Mouse (Mus musculus) heart, embryonic 11.5 days (tissue): ENCODE data around the gene B4galnt4. TPM values are rescaled to one million over a fixed set of nuclear protein-coding genes. Genes with fewer than 3 reads are reported as not detected.
"Not testable (repeated sequence)": the region's sequence is repeated elsewhere in the genome, so short reads cannot be mapped to it uniquely, and the experiment has no call there.

Experiments
- ATAC-seq: fragments of 200-750 bp; cut with Nextera tagmentation; replicated peaks from 2 replicates; pipeline ENCODE4 v1.8.0; 2017; ENCODE audit warnings: moderate library complexity; ENCODE audit not compliant: insufficient number of reproducible peaks, low FRiP score, low TSS enrichment
- H3K27ac ChIP-seq: fragments of 300-500 bp; sonication (generic); 2 replicates; pipeline ENCODE4 v1.5.1; 2014; ENCODE audit warnings: mild to moderate bottlenecking, low read depth, low read length
- H3K27me3 ChIP-seq: fragments of 300-500 bp; sonication (generic); 2 replicates; pipeline ENCODE4 v1.6.1; 2014; ENCODE audit warnings: mild to moderate bottlenecking, low read length, mixed read lengths; ENCODE audit not compliant: control insufficient read depth, insufficient read depth
- H3K36me3 ChIP-seq: fragments of 300-500 bp; sonication (generic); 2 replicates; pipeline ENCODE4 v1.6.1; 2014; ENCODE audit warnings: mild to moderate bottlenecking, low read length, moderate library complexity, mixed read lengths; ENCODE audit not compliant: control insufficient read depth, insufficient read depth
- H3K4me1 ChIP-seq: fragments of 300-500 bp; sonication (generic); 2 replicates; pipeline ENCODE4 v1.6.1; 2014; ENCODE audit warnings: low read length; ENCODE audit not compliant: control insufficient read depth, insufficient read depth
- H3K4me2 ChIP-seq: fragments of 300-500 bp; sonication (generic); 2 replicates; pipeline ENCODE4 v1.6.1; 2014; ENCODE audit warnings: mild to moderate bottlenecking, moderate library complexity
- H3K4me3 ChIP-seq: fragments of 300-500 bp; sonication (generic); 2 replicates; pipeline ENCODE4 v1.5.1; 2014; ENCODE audit warnings: low read depth, low read length
- H3K9ac ChIP-seq: fragments of 300-500 bp; sonication (generic); 2 replicates; pipeline ENCODE4 v1.6.1; 2014; ENCODE audit warnings: mild to moderate bottlenecking, low read depth, low read length, moderate library complexity
- H3K9me3 ChIP-seq: fragments of 300-500 bp; sonication (generic); replicated peaks from 2 replicates; pipeline ENCODE4 v1.6.1; 2016; ENCODE audit warnings: low read length; ENCODE audit not compliant: control insufficient read depth
- WGBS: fragments of 180-500 bp; shearing (Covaris S2); extraction: QIAGEN DNeasy Blood & Tissue Kit; methylation state at CpG from one replicate; pipeline ENCODE4 v1.1.7; 2014; ENCODE audit not compliant: insufficient replicate concordance; 5-methylcytosine and 5-hydroxymethylcytosine counted together
- polyA plus RNA-seq: library from polyadenylated mRNA; unstranded; fragments of >200 nt; fragmentation: Nextera tagmentation; extraction: Ambion mirVana; gene quantifications from 2 replicates; pipeline ENCODE4 v1.2.1, GENCODE M21; 2014

The B4galnt4 gene
- 1.4 and 2.6 TPM in 2 replicates for polyA plus RNA-seq

DNA sequence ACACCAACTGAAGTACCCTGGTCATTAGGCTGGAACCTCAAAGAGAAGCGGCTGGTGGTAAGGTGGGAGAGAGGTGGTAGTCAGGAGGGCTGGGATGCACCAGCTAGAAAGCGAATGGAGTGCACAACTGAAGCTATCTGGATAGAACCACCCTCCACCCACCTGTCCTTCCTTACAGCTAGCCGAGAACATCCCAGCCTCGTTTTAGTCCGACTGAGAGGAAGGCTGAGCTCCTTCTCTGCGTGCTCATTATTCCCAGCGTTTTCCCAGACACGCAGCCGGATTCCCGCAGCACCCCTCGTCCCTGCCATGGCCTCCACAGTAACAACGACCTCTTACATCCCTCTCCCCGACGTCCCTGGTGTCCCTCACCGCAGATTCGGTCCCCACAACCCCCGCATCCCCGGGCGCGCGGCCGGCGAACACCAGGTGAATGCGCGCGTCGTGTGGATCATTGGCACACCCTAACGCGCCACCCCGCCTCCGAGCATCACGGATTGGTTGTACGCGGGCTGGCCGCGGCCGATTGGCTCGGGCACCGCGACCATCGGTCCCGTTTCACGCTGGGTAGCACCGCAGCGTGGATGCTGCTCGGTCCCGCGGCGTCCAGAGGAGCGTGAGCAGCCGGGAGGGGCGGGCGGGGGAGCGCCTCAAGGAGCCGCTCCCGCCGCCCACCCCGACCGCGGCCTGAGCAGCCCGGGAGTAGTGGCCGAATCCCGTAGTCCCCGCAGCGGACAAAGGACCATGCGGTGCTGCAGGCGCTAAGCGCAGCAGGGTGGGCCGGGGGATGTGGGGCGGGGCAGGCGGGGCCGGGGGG is at the start of gene B4galnt4:
Gene B4galnt4 (plus strand): TSS at position 679 of the 817 bp plus-strand sequence.
- Histone ChIP-seq H3K4me3 (peak within 1 kb of the TSS; percentile 63), H3K27me3 (peaks cover 57% of the 10 kb centered on the region), H3K4me1 (0 out of 2 replicates have a peak, but pooled peaks cover 4% of the 10 kb centered on the region), H3K9me3 (no peaks in the 10 kb centered on the region), H3K9ac (peak within 1 kb of the TSS; percentile 66), H3K4me2 (peak within 1 kb of the TSS; percentile 92), H3K36me3 (no peaks in the 10 kb centered on the region), H3K27ac (no peak within 1 kb of the TSS)
- ATAC-seq, result peak; percentile 77
- WGBS, result under 1% methylated on average over 68 of the region's 72 CpGs

DNA sequence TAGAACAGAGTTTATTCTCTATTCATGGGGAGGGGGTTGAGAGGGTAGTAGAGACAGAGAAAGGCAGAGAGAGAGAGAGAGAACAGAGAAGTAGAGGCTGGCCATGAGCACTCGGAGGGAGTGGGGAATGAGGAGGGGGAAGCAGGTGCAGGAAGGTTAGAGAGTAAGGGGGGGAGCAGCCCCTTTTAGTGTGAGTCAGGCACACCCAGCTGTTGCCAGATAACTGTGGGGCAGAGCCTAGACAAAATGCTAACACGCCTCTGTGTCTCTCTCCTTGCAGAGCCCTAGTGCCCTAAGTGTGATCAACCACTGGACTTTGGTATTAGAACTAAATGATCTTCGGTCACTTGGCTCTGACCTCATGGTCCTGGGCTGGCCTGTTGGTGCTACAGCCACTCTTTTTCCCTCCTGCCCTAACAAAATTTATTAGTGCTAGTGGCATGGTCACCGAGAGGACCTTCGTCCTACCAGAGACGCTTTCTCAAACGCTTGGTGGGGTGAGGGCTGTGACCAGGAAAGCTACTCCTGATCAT is 49.6 kb upstream of the B4galnt4 start:
- no peak overlapping the region for H3K4me2 ChIP-seq
- no peaks in the 10 kb centered on the region for H3K36me3 ChIP-seq
- H3K27ac ChIP-seq, result no peak overlapping the region
- whole genome bisulfite sequencing, result 84% methylated on average over 7 of the region's 7 CpGs
- H3K4me3 ChIP-seq, result no peak overlapping the region
- peaks cover 6% of the 10 kb centered on the region; the same call in 1 of the 2 replicates for H3K4me1 ChIP-seq
- no peak overlapping the region for H3K9ac ChIP-seq
- 0 out of 2 replicates have a peak, but pooled peaks cover 10% of the 10 kb centered on the region for H3K27me3 ChIP-seq
- no peaks in the 10 kb centered on the region for H3K9me3 ChIP-seq
- ATAC-seq, result no peak

DNA sequence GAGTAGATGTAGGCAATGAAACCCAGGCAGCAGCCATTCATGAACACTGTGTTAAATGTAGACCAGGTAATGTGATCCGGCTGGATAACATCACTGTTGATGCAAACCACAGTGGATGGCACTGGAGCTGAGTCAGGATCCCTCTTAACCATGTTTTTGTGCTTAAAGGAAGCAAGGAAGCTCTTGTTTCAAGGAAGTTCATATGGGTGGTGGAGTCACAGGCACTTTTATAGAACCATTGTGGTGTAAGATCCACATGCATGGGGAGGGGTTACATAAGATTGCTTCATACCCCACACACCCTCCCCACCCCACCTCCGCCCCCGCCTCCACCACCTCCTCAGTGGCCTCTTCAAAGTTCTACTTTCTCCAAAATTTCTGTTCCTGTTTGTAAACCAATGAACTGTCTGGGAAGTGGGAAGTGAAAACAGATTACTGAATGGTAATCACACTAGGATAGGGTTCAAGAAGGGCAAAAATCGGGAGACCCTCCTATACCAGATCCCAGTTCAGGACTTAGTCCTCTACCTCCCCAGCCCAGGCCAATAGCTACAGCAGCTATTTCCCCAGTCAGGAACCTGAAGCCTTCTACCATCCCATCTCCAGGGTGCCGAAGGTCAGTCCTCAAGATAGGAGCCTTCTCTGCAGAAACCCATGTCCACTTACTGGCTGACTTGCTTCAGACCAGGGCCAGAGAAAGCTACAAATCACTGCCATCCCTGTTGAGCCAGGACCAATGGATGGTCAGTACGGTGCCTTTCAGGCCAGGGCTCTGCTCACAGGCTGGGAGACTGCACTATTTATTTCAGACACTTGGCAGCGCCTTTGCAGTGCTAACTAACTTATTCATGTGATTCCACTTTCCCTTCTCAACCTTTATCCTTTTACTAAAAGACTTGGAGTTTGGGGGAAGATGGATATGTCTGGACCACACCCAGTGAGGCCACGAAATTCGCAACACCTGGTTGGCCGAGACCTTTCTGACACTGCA is 43.9 kb upstream of the B4galnt4 start:
- H3K4me1 ChIP-seq, result no peaks in the 10 kb centered on the region
- no peak overlapping the region for H3K4me2 ChIP-seq
- no peaks in the 10 kb centered on the region for H3K36me3 ChIP-seq
- H3K9me3 ChIP-seq, result no peaks in the 10 kb centered on the region
- H3K27me3 ChIP-seq, result 0 out of 2 replicates have a peak, but pooled peaks cover 3% of the 10 kb centered on the region
- H3K9ac ChIP-seq, result no peak overlapping the region
- no peak for ATAC-seq
- WGBS, result 74% methylated on average over 10 of the region's 10 CpGs
- H3K27ac ChIP-seq, result no peak overlapping the region
- H3K4me3 ChIP-seq, result no peak overlapping the region

DNA sequence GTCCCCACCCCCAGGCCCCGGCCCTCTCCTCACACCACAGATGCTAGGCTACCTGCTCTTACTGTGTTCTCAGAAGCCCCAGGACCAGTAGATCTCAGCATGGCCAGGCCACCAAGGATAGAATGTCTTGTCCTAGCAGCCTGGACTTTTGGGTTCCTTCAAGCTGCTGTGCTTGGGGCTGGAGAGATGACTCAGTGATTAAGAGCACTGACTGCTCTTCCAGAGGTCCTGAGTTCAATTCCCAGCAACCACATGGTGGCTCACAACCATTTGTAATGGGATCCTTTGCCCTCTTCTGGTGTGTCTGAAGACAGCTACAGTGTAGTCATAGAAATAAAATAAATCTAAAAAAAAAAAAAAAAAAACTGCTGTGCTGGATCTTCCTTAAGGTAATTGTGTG is 43.1 kb upstream of the B4galnt4 start, which contains the start of gene Ifitm6:
Gene Ifitm6 (minus strand): TSS at position 101 of the 400 bp plus-strand sequence.
- not testable (repeated sequence) for H3K9ac ChIP-seq, H3K36me3 ChIP-seq, H3K27ac ChIP-seq, ATAC-seq, H3K4me2 ChIP-seq, H3K27me3 ChIP-seq, H3K9me3 ChIP-seq, H3K4me3 ChIP-seq, H3K4me1 ChIP-seq
- WGBS, result 70% methylated on average over 1 of the region's 1 CpGs

DNA sequence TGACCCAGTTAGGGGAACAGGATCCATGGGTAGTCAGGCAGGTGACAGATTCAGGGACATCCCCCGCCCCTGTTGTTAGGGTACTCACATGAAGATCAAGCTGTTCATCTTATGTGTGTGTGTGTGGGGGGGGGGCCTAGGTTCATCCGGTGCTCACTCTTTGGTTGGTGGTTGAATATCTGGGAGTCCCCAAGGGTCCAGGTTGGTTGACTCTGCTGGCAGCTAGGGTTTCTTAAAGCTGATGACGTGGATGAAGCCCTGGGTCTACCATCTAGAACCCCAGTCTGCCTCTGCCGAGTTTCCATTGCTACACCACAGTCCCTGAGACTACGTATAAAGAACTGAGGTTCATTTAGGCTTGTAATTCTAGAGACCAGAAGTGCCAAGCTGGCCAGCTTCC is 41.9 kb upstream of the B4galnt4 start:
- ATAC-seq, result no peak
- WGBS, result 80% methylated on average over 5 of the region's 5 CpGs
- no peaks in the 10 kb centered on the region for H3K4me1 ChIP-seq

DNA sequence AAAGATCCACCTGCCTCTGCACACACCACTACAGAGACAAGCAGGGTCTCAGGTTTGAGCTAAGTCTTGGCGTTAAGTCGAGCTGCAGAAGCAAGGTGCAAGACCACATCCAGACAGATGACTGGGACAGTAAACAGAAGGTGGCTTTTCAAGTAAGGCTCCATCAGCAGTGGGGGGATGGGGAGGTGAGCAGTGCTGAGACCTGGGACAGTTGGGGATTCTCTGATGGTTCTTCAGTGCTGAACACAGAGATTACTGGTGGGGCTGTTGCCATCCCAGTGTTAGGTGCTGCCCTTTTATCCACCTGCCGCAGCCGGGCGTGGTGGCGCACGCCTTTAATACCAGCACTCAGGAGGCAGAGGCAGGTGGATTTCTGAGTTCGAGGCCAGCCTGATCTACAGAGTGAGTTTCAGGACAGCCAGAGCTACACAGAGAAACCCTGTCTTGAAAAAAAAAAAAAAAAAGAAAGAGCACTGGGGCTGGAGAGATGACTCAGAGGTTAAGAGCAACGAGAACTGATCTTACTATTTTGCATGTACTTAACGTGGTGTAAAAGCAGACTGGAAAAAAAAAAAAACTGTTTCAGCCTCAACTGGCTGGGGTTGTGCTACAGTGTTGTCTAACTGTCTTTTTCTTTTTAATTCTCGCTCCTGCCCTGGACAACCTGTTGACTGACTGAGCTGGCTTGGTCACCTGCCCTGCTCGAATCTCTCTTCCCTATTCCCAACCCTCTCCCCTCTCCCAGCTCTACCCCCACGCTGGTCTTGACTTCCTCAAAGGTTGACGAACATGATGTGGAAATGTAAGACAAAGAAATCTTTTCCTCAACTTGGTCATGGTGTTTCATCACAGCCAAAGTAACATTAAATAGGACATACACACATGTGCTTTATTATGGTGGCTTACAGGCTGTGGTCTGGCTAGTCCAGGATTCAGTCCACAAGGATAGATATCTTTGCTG is 39.1 kb upstream of the B4galnt4 start:
- Histone ChIP-seq H3K36me3 (no peaks in the 10 kb centered on the region), H3K4me3 (no peak overlapping the region), H3K9me3 (no peaks in the 10 kb centered on the region), H3K9ac (no peak overlapping the region), H3K27ac (no peak overlapping the region), H3K4me1 (no peaks in the 10 kb centered on the region), H3K4me2 (no peak overlapping the region), H3K27me3 (no peaks in the 10 kb centered on the region)
- ATAC-seq, result no peak
- WGBS, result 76% methylated on average over 14 of the region's 14 CpGs

More for the DNA sequence above, 41.9 kb upstream of the B4galnt4 start:
- Histone ChIP-seq H3K36me3 (no peaks in the 10 kb centered on the region), H3K9me3 (no peaks in the 10 kb centered on the region), H3K4me2 (no peak overlapping the region), H3K27me3 (0 out of 2 replicates have a peak, but pooled peaks cover 2% of the 10 kb centered on the region), H3K9ac (no peak overlapping the region), H3K27ac (no peak overlapping the region), H3K4me3 (no peak overlapping the region)

DNA sequence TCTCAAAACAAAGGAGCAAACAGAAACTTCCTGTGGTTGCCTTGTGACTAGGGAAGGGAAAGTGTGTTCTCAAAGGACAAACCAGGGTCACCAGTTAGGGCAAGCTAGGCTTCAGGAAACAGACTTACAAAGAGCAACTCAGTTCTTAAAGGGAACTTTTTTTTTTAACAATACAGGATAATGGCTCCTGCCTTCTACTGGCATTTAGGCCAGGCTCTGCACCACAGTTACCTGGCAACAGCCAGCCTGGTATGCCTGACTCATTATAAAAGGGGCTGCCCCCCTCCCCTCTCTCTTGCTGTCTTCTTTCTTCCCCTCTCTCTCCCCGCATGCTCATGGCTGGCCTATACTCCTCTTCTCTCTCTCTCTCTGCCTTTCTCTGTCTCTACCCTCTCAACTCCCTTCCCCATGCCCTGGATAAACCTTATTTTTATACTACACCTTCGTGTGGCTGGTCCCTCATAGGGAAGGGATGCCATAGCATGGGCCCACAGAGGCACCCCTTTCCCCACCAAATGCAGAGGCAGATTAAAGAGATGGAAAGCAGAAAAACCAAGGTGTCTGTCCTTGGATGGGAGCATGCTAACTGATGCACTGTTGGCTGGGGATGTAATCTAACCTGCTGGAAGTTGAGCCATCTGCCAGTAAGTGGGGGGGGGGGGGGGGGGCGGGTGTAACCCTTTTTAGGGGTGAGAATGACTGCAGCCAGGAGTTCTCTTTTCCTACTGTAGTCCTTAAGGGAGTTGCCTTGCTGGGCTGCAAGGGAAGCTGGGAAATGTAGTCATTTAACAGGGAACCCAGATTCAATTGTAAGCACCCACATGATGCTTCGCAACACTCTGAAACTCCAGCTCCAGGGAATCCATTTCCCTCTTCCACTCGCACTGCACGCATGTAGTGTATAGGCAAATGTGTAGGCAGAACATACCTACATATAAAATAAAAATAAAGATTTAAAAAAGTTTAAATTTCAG is 35.8 kb upstream of the B4galnt4 start:
- Histone ChIP-seq H3K27me3 (no peaks in the 10 kb centered on the region), H3K9me3 (no peaks in the 10 kb centered on the region), H3K4me2 (no peak overlapping the region), H3K9ac (no peak overlapping the region), H3K27ac (no peak overlapping the region), H3K36me3 (no peaks in the 10 kb centered on the region), H3K4me1 (no peaks in the 10 kb centered on the region), H3K4me3 (no peak overlapping the region)
- 52% methylated on average over 6 of the region's 6 CpGs for WGBS
- 0 out of 2 replicates have a peak, but pooled peaks have one; percentile 10 for ATAC-seq
